16 mouse cellular contexts compared by ENCODE assay signal in the genomic region with DNA sequence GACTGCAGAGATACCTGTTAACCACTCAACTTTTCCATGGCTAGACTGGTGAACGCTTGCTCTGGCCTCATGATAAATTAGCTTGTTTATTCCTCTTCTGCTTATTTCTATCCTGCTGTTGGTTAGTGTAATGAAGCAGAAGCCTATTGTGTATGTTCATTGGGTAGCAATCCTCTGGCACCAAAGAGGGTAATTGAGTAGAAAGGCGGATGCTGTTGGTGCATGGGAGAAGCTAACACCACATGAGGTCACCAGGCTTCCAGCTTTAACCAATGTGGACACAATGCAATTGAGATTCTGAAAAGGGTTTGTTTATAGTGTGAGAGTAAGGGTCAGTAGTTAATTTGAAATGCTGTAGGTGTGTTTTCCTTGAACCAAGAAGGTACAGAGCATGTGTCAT. TPM values are rescaled to one million over a fixed set of nuclear protein-coding genes. Genes with fewer than 3 reads are reported as not detected.
DNase-seq lines count a peak whose midpoint lies in the region; ATAC-seq and TF ChIP-seq lines count a peak whose summit lies in the region.
"Had no signal": no experiment of that assay in that cellular context is flagged by ENCODE, and none has a peak within 500 bp of the region (broad histone marks: within the 10 kb centered on the region; RNA-seq: fewer than 3 reads in every experiment).

No protein-coding gene starts in this region.

- no peaks in the 10 kb centered on the region for H3K9me3 ChIP-seq in midbrain, embryonic 13.5 days
- H3K9me3 ChIP-seq in midbrain, embryonic 16.5 days (replicated peaks; ENCODE audit: control insufficient read depth, low read length, poor library complexity, severe bottlenecking): no peaks in the 10 kb centered on the region
- no peaks in the 10 kb centered on the region for H3K9me3 ChIP-seq in embryonic facial prominence, embryonic 11.5 days (replicated peaks; ENCODE audit: control insufficient read depth, low read length)
- no peaks in the 10 kb centered on the region for H3K9me3 ChIP-seq in hindbrain, embryonic 13.5 days
- H3K9me3 ChIP-seq in stomach, postnatal 0 days (ENCODE audit: control insufficient read depth, low read length): no peaks in the 10 kb centered on the region
- H3K9me3 ChIP-seq in liver, postnatal 0 days (ENCODE audit: low read length): no peaks in the 10 kb centered on the region
- H3K9me3 ChIP-seq: embryonic facial prominence, embryonic 13.5 days had no signal

- H3K9ac ChIP-seq in midbrain, embryonic 13.5 days (replicated peaks): no peak overlapping the region
- no peak overlapping the region for H3K9ac ChIP-seq in midbrain, embryonic 16.5 days (ENCODE audit: low read depth, low read length)
- H3K9ac ChIP-seq in embryonic facial prominence, embryonic 11.5 days (replicated peaks; ENCODE audit: low read length): no peak overlapping the region
- no peak overlapping the region for H3K9ac ChIP-seq in hindbrain, embryonic 13.5 days
- no peak overlapping the region for H3K9ac ChIP-seq in stomach, postnatal 0 days (ENCODE audit: low read length)
- no peak overlapping the region for H3K9ac ChIP-seq in liver, postnatal 0 days (replicated peaks)
- H3K9ac ChIP-seq: embryonic facial prominence, embryonic 13.5 days had no signal

- peak; percentile 60 for ATAC-seq in midbrain, embryonic 13.5 days
- ATAC-seq in midbrain, embryonic 16.5 days: no peak
- peak; percentile 71; the same call in 1 of the 2 replicates for ATAC-seq in embryonic facial prominence, embryonic 11.5 days (replicated peaks; ENCODE audit: insufficient number of reproducible peaks, low FRiP score, low TSS enrichment, low read depth)
- peak; percentile 85 for ATAC-seq in hindbrain, embryonic 13.5 days (ENCODE audit: low FRiP score)
- ATAC-seq in megakaryocyte-erythroid progenitor cell, adult 5-6 weeks (replicated peaks; ENCODE audit: low FRiP score, low TSS enrichment, poor library complexity, severe bottlenecking): no peak
- no peak for ATAC-seq in stomach, postnatal 0 days (ENCODE audit: low FRiP score, low TSS enrichment)
- ATAC-seq in liver, postnatal 0 days: no peak

- H3K4me1 ChIP-seq in midbrain, embryonic 13.5 days (replicated peaks): no peaks in the 10 kb centered on the region; the same call in 1 of the 2 replicates
- H3K4me1 ChIP-seq in midbrain, embryonic 16.5 days (ENCODE audit: control insufficient read depth, insufficient read depth, low read length): no peaks in the 10 kb centered on the region
- no peaks in the 10 kb centered on the region for H3K4me1 ChIP-seq in embryonic facial prominence, embryonic 11.5 days (ENCODE audit: control insufficient read depth, insufficient read depth, low read length)
- 0 out of 2 replicates have a peak, but pooled peaks cover 3% of the 10 kb centered on the region for H3K4me1 ChIP-seq in hindbrain, embryonic 13.5 days (replicated peaks)
- H3K4me1 ChIP-seq in stomach, postnatal 0 days (replicated peaks; ENCODE audit: control insufficient read depth, insufficient read depth): no peaks in the 10 kb centered on the region
- no peaks in the 10 kb centered on the region for H3K4me1 ChIP-seq in liver, postnatal 0 days (ENCODE audit: insufficient read depth)

- H3K27ac ChIP-seq in midbrain, embryonic 13.5 days: no peak overlapping the region
- no peak overlapping the region for H3K27ac ChIP-seq in midbrain, embryonic 16.5 days (ENCODE audit: low read length)
- no peak overlapping the region for H3K27ac ChIP-seq in embryonic facial prominence, embryonic 11.5 days (replicated peaks; ENCODE audit: low read depth, low read length)
- H3K27ac ChIP-seq in hindbrain, embryonic 13.5 days: no peak overlapping the region
- no peak overlapping the region for H3K27ac ChIP-seq in stomach, postnatal 0 days (replicated peaks)
- H3K27ac ChIP-seq in liver, postnatal 0 days (ENCODE audit: low read depth): no peak overlapping the region
- H3K27ac ChIP-seq: embryonic facial prominence, embryonic 13.5 days had no signal

- H3K4me3 ChIP-seq in midbrain, embryonic 13.5 days (replicated peaks): no peak overlapping the region
- no peak overlapping the region for H3K4me3 ChIP-seq in midbrain, embryonic 16.5 days (ENCODE audit: low read depth, low read length)
- no peak overlapping the region for H3K4me3 ChIP-seq in embryonic facial prominence, embryonic 11.5 days (ENCODE audit: low read depth, low read length)
- no peak overlapping the region for H3K4me3 ChIP-seq in hindbrain, embryonic 13.5 days
- H3K4me3 ChIP-seq in stomach, postnatal 0 days (ENCODE audit: low read depth, low read length): no peak overlapping the region
- no peak overlapping the region for H3K4me3 ChIP-seq in liver, postnatal 0 days (ENCODE audit: low read depth, low read length)
- H3K4me3 ChIP-seq: embryonic facial prominence, embryonic 13.5 days; myocyte had no signal

- no peak for TF ChIP-seq EP300 in stomach, postnatal 0 days (optimal IDR thresholded peaks at IDR 0.05)
- TF ChIP-seq EP300 in liver, postnatal 0 days (IDR thresholded peaks at IDR 0.05; ENCODE audit: low read depth): no peak

- H3K4me2 ChIP-seq in midbrain, embryonic 13.5 days (replicated peaks): no peak overlapping the region
- no peak overlapping the region for H3K4me2 ChIP-seq in midbrain, embryonic 16.5 days (ENCODE audit: low read length)
- H3K4me2 ChIP-seq in embryonic facial prominence, embryonic 11.5 days (ENCODE audit: low read depth, low read length): no peak overlapping the region
- no peak overlapping the region for H3K4me2 ChIP-seq in hindbrain, embryonic 13.5 days
- no peak overlapping the region for H3K4me2 ChIP-seq in stomach, postnatal 0 days (replicated peaks; ENCODE audit: low read depth)
- no peak overlapping the region for H3K4me2 ChIP-seq in liver, postnatal 0 days (ENCODE audit: low read depth, low read length)
- H3K4me2 ChIP-seq: embryonic facial prominence, embryonic 13.5 days; heart, embryonic 11.5 days had no signal

- H3K27me3 ChIP-seq in midbrain, embryonic 13.5 days: no peaks in the 10 kb centered on the region
- no peaks in the 10 kb centered on the region for H3K27me3 ChIP-seq in midbrain, embryonic 16.5 days (ENCODE audit: control insufficient read depth, insufficient read depth, low read depth, low read length)
- no peaks in the 10 kb centered on the region for H3K27me3 ChIP-seq in embryonic facial prominence, embryonic 11.5 days (ENCODE audit: control insufficient read depth, insufficient read depth, low read length)
- no peaks in the 10 kb centered on the region for H3K27me3 ChIP-seq in hindbrain, embryonic 13.5 days
- no peaks in the 10 kb centered on the region for H3K27me3 ChIP-seq in stomach, postnatal 0 days (ENCODE audit: control insufficient read depth, insufficient read depth, low read length)
- no peaks in the 10 kb centered on the region for H3K27me3 ChIP-seq in liver, postnatal 0 days (ENCODE audit: insufficient read depth, low read length)
- H3K27me3 ChIP-seq: embryonic facial prominence, embryonic 13.5 days had no signal

- 31% methylated on average over 2 of the region's 2 CpGs for WGBS in midbrain, embryonic 13.5 days
- WGBS in midbrain, embryonic 16.5 days: 35% methylated on average over 2 of the region's 2 CpGs
- WGBS in embryonic facial prominence, embryonic 11.5 days: 48% methylated on average over 2 of the region's 2 CpGs
- 19% methylated on average over 2 of the region's 2 CpGs for WGBS in hindbrain, embryonic 13.5 days
- WGBS in stomach, postnatal 0 days: 70% methylated on average over 2 of the region's 2 CpGs
- 80% methylated on average over 2 of the region's 2 CpGs for WGBS in liver, postnatal 0 days (ENCODE audit: insufficient replicate concordance)

- H3K36me3 ChIP-seq in midbrain, embryonic 13.5 days: no peaks in the 10 kb centered on the region
- no peaks in the 10 kb centered on the region for H3K36me3 ChIP-seq in midbrain, embryonic 16.5 days (ENCODE audit: control insufficient read depth, insufficient read depth, low read length)
- no peaks in the 10 kb centered on the region for H3K36me3 ChIP-seq in embryonic facial prominence, embryonic 11.5 days (replicated peaks; ENCODE audit: control insufficient read depth, insufficient read depth, low read depth, low read length)
- H3K36me3 ChIP-seq in hindbrain, embryonic 13.5 days: no peaks in the 10 kb centered on the region
- H3K36me3 ChIP-seq in stomach, postnatal 0 days (ENCODE audit: control insufficient read depth, insufficient read depth, low read length): no peaks in the 10 kb centered on the region
- no peaks in the 10 kb centered on the region for H3K36me3 ChIP-seq in liver, postnatal 0 days (replicated peaks; ENCODE audit: insufficient read depth, low read length)
- H3K36me3 ChIP-seq: embryonic facial prominence, embryonic 13.5 days had no signal

- no peak for TF ChIP-seq CTCF in stomach, postnatal 0 days (IDR thresholded peaks at IDR 0.05; ENCODE audit: low read depth)
- TF ChIP-seq CTCF in liver, postnatal 0 days (IDR thresholded peaks at IDR 0.05; ENCODE audit: low read depth): no peak

- no peak for DNase-seq in embryonic facial prominence, embryonic 11.5 days (ENCODE audit: low spot score)
- no peak for DNase-seq in stomach, postnatal 0 days (ENCODE audit: low spot score)
- no peak for DNase-seq in liver, postnatal 0 days
- DNase-seq: adrenal gland, postnatal 14 days; cerebellum, adult 11-12 months; kidney, postnatal 25 days; lung, postnatal 14 days; right cerebral cortex, postnatal 25 days; thymus, postnatal 14 days had no signal

RNA-seq across cellular contexts. Expression of gene Wls, which starts 12.5 kb away (rescaled TPM):
- polyA plus RNA-seq in midbrain, embryonic 13.5 days (2015; fragmentation: Nextera tagmentation; extraction: Ambion mirVana): 101 and 125 TPM in 2 replicates
- 70.4 and 80.8 TPM in 2 replicates for polyA plus RNA-seq in midbrain, embryonic 16.5 days (2015; fragmentation: Nextera tagmentation; extraction: Ambion mirVana)
- polyA plus RNA-seq in embryonic facial prominence, embryonic 11.5 days (2014; fragmentation: Nextera tagmentation; extraction: Ambion mirVana): 154 and 156 TPM in 2 replicates
- polyA plus RNA-seq in hindbrain, embryonic 13.5 days (2015; fragmentation: Nextera tagmentation; extraction: Ambion mirVana): 94.5 and 110 TPM in 2 replicates
- total RNA-seq in megakaryocyte-erythroid progenitor cell, adult 5-6 weeks (2014; fragmentation: Nextera tagmentation): 6.1 and 14.0 TPM in 2 replicates
- 6.9 and 9.5 TPM in 2 replicates for total RNA-seq in megakaryocyte-erythroid progenitor cell, adult 5-6 weeks (2017)
- polyA plus RNA-seq in stomach, postnatal 0 days (2015; fragmentation: Nextera tagmentation; extraction: Ambion mirVana): 81.1 and 82.8 TPM in 2 replicates
- 8.1 TPM in 2 replicates for polyA plus RNA-seq in liver, postnatal 0 days (2015; fragmentation: Nextera tagmentation; extraction: Ambion mirVana)

Comparison
In these comparisons a context has a peak if more than half of its experiments do, and no peak if none do; other contexts are left out.
1. ATAC-seq: peak in midbrain, embryonic 13.5 days (single experiment), embryonic facial prominence, embryonic 11.5 days (single experiment) and hindbrain, embryonic 13.5 days (single experiment); none in midbrain, embryonic 16.5 days (single experiment), megakaryocyte-erythroid progenitor cell, adult 5-6 weeks (single experiment), stomach, postnatal 0 days (single experiment) and liver, postnatal 0 days (single experiment).